Mouse (Mus musculus) subcutaneous adipose tissue, adult 2 months (tissue): ENCODE measurements around the gene Derl3. TPM values are rescaled to one million over a fixed set of nuclear protein-coding genes. Genes with fewer than 3 reads are reported as not detected.

Experiments
- polyA plus RNA-seq: library from polyadenylated mRNA; depleted of rRNA; stranded (reverse); fragments of >200 nt; gene quantifications from 2 replicates; pipeline ENCODE4 v1.2.3, GENCODE M21; 2012; ENCODE audit warnings: low replicate concordance; rRNA removed

The Derl3 gene
- polyA plus RNA-seq, result 5.6 and 9.5 TPM in 2 replicates

GRCm38 (mm10) chr10:75893089-75893750, at the start of gene Derl3:
TSS of gene Derl3 (plus strand) at chr10:75893413.

DNA sequence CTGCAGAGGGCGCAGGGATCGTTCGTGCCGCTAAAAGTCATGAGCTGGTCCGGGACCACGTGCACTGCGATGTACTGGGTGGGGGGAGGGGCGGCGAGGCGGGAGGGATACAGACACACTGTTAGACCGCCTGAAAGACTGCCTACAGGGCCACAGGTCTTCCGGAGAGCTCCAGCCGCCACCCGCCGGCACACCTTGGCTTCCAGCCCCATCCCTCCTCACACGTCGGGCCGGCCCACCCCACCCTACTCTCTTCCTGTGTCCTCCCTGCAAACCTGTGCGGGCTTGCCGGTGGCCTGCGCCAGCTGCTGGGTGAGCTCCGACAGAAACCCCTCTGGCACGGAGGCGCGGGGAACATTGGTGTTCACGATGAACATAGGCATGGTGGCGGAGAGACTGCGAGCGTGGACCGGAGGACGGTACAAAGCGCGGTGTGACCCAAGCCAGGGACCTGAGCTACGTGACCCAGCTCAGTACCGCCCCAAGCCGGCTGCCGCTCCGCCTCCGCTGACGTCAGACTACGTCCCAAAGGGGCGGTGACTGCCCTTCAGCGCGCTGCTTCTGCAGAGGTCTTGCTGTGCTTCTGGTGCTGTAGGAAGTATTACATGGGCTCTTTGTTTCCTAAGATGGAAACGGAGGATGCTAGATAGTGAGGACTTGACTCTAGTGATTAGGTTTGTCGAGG, 33.3 kb upstream of the Derl3 start, which contains the start of gene Mif:
Gene Mif, minus strand, starts transcription at position 455 of the 685 bp plus-strand sequence.

GRCm38 (mm10) chr10:75921026-75921725, 28.0 kb downstream of the Derl3 start, which contains the start of gene Smarcb1:
TSS of gene Smarcb1 (minus strand) at chr10:75921617.

DNA sequence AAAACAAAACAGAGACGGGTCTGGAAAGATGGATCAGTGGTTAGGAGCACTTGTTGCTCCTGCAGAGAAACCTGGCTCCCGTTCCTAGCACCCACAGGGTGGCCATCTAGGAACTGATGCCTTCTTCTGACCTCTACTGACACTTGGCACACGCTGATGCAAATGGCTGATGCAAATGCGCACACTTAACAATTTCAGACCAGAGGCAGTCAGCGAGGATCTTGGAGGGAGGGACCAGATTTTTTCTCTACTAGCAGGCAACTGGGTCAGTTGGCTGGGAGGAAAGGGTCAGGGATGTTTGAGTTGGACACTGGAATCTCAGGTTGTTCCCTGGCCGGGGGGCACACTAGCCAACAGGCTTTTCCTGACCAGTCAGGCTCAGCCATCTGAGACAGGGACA, 39.7 kb downstream of the Derl3 start, which contains the start of gene Chchd10:
Gene Chchd10, plus strand, starts transcription at position 240 of the 400 bp plus-strand sequence.

GRCm38 (mm10) chr10:75935680-75936541, 42.7 kb downstream of the Derl3 start, which contains the start of gene Mmp11:
TSS of gene Mmp11 (minus strand) at chr10:75936496.

GRCm38 (mm10) chr10:75940520-75940919, 47.3 kb downstream of the Derl3 start, which contains the start of gene Gm867:
TSS of gene Gm867 (minus strand) at chr10:75940672.

GRCm38 (mm10) chr10:75942736-75943477, 49.7 kb downstream of the Derl3 start, which contains the start of gene Vpreb3:
TSS of gene Vpreb3 (plus strand) at chr10:75943057.

Other genes starting within 250 kb of the Derl3 start
- gene Susd2, start 249.4 kb upstream of the Derl3 start, polyA plus RNA-seq, result 10.9 and 26.2 TPM in 2 replicates
- 33.4 and 65.4 TPM in 2 replicates for gene Cabin1, start 129.1 kb upstream of the Derl3 start, polyA plus RNA-seq
- 98.3 and 207 TPM in 2 replicates for gene Ddt, start 120.0 kb upstream of the Derl3 start, polyA plus RNA-seq
- gene Gm20441, start 112.5 kb upstream of the Derl3 start, polyA plus RNA-seq, result 0.21 and 0.37 TPM in 2 replicates
- 27.3 and 28.0 TPM in 2 replicates for gene Gstt3, start 112.0 kb upstream of the Derl3 start, polyA plus RNA-seq
- 113 and 180 TPM in 2 replicates for gene Gstt1, start 94.8 kb upstream of the Derl3 start, polyA plus RNA-seq
- 0.17 TPM in 1 of 2 replicates, not detected in the other for gene Gstt4, start 70.9 kb upstream of the Derl3 start, polyA plus RNA-seq
- gene Gstt2, start 56.0 kb upstream of the Derl3 start, polyA plus RNA-seq, result 163 and 231 TPM in 2 replicates
- gene Mif, start 33.2 kb upstream of the Derl3 start, polyA plus RNA-seq, result 463 and 1,518 TPM in 2 replicates
- 49.5 and 67.8 TPM in 2 replicates for gene Smarcb1, start 28.2 kb downstream of the Derl3 start, polyA plus RNA-seq
- gene Chchd10, start 39.7 kb downstream of the Derl3 start, polyA plus RNA-seq, result 285 and 313 TPM in 2 replicates
- gene Mmp11, start 43.1 kb downstream of the Derl3 start, polyA plus RNA-seq, result 59.5 and 159 TPM in 2 replicates
- 0.54 and 0.87 TPM in 2 replicates for gene Gm867, start 47.3 kb downstream of the Derl3 start, polyA plus RNA-seq
- gene Vpreb3, start 49.6 kb downstream of the Derl3 start, polyA plus RNA-seq, result 0.40 and 1.9 TPM in 2 replicates
- 0.10 TPM in 1 of 2 replicates, not detected in the other for gene Gm5134, start 61.1 kb downstream of the Derl3 start, polyA plus RNA-seq
- gene Zfp280b, start 139.2 kb downstream of the Derl3 start, polyA plus RNA-seq, result 4.9 and 8.6 TPM in 2 replicates
- gene Slc5a4b, start 217.5 kb downstream of the Derl3 start, polyA plus RNA-seq, result not detected in 2 replicates